Mouse (Mus musculus) lung, adult 2 months (tissue): ENCODE measurements around the gene Gpr19. TPM values are rescaled to one million over a fixed set of nuclear protein-coding genes. Genes with fewer than 3 reads are reported as not detected.

ENCODE experiments used
- DNase-seq: peaks from one replicate; pipeline ENCODE4 v3.0.0; 2022
- H3K4me1 ChIP-seq: fragments of 200-500 bp; 2 replicates; pipeline ENCODE4 v1.6.1; 2011; ENCODE audit warnings: low read length; ENCODE audit not compliant: control insufficient read depth, insufficient read depth
- H3K4me3 ChIP-seq: fragments of 200-500 bp; replicated peaks from 2 replicates; pipeline ENCODE3; 2011; ENCODE audit warnings: low read depth, mild to moderate bottlenecking, control low read depth, low read length; ENCODE audit errors: extremely low read depth
- CTCF ChIP-seq: fragments of 200-500 bp; IDR thresholded peaks from 2 replicates; pipeline ENCODE4 v1.5.1; 2011; ENCODE audit warnings: mild to moderate bottlenecking, low read length, control low read depth; ENCODE audit not compliant: insufficient read depth
- POLR2A ChIP-seq: fragments of 200-500 bp; IDR thresholded peaks from 2 replicates; pipeline ENCODE4 v1.6.1; 2011; ENCODE audit warnings: low read depth, mild to moderate bottlenecking, control low read depth, low read length, borderline replicate concordance; ENCODE audit errors: extremely low read depth
- WGBS: fragments of 180-500 bp; shearing (Covaris S2); methylation state at CpG from one replicate; pipeline ENCODE4 v1.1.7; 2018; 5-methylcytosine and 5-hydroxymethylcytosine counted together
- polyA plus RNA-seq: library from polyadenylated mRNA; depleted of rRNA; stranded (reverse); fragments of >200 nt; gene quantifications from 2 replicates; pipeline ENCODE4 v1.2.3, GENCODE M21; 2012; rRNA removed

Gpr19 gene
- polyA plus RNA-seq = 6.0 and 9.2 TPM in 2 replicates

GRCm38 (mm10) chr6:134898095-134898965 is at the start of gene Gpr19:
Gene Gpr19 (minus strand): TSS chr6:134898578.
- Histone ChIP-seq H3K4me1 (no peaks in the 10 kb centered on the region), H3K4me3 (peak within 1 kb of the TSS; percentile 94)
- under 1% methylated on average over 51 of the region's 51 CpGs for WGBS
- DNase-seq = peak; percentile 91
- TF ChIP-seq POLR2A (peak; percentile 99), CTCF (no peak)

GRCm38 (mm10) chr6:134947311-134948087 is 49.1 kb upstream of the Gpr19 start:
- 33% methylated on average over 13 of the region's 13 CpGs for WGBS
- TF ChIP-seq CTCF (peak; percentile 72), POLR2A (no peak)
- Histone ChIP-seq H3K4me1 (peaks cover 3% of the 10 kb centered on the region; the same call in 1 of the 2 replicates), H3K4me3 (no peak overlapping the region)
- peak; percentile 54 for DNase-seq

GRCm38 (mm10) chr6:134946858-134947257 is 48.5 kb upstream of the Gpr19 start:
- WGBS = 63% methylated on average over 9 of the region's 9 CpGs
- TF ChIP-seq CTCF = no peak
- TF ChIP-seq POLR2A = no peak

GRCm38 (mm10) chr6:134946054-134946453 is 47.7 kb upstream of the Gpr19 start:
- Histone ChIP-seq H3K4me1 (peaks cover 3% of the 10 kb centered on the region; the same call in 1 of the 2 replicates), H3K4me3 (no peak overlapping the region)
- no peak for DNase-seq
- TF ChIP-seq CTCF (no peak), POLR2A (no peak)
- 49% methylated on average over 6 of the region's 6 CpGs for WGBS

More at GRCm38 (mm10) chr6:134946858-134947257, 48.5 kb upstream of the Gpr19 start:
- H3K4me3 ChIP-seq = no peak overlapping the region
- peaks cover 3% of the 10 kb centered on the region; the same call in 1 of the 2 replicates for H3K4me1 ChIP-seq
- no peak for DNase-seq

- 61% methylated on average over 13 of the region's 13 CpGs for WGBS
- peaks cover 3% of the 10 kb centered on the region; the same call in 1 of the 2 replicates for H3K4me1 ChIP-seq
- TF ChIP-seq POLR2A (no peak), CTCF (no peak)
- no peak for DNase-seq
- no peak overlapping the region for H3K4me3 ChIP-seq
Measured at GRCm38 (mm10) chr6:134943759-134944407, 45.5 kb upstream of the Gpr19 start.

GRCm38 (mm10) chr6:134939781-134940180 is 41.4 kb upstream of the Gpr19 start:
- no peak overlapping the region for H3K4me3 ChIP-seq
- peaks cover 3% of the 10 kb centered on the region; the same call in 1 of the 2 replicates for H3K4me1 ChIP-seq
- 72% methylated on average over 4 of the region's 4 CpGs for WGBS
- DNase-seq = no peak
- TF ChIP-seq POLR2A (no peak), CTCF (no peak)

- H3K4me1 ChIP-seq = 0 out of 2 replicates have a peak, but pooled peaks cover 2% of the 10 kb centered on the region
- no peak for DNase-seq
- H3K4me3 ChIP-seq = no peak overlapping the region
- WGBS = 90% methylated on average over 5 of the region's 5 CpGs
- TF ChIP-seq CTCF (no peak), POLR2A (no peak)
Measured at GRCm38 (mm10) chr6:134934305-134934704, 35.9 kb upstream of the Gpr19 start.

GRCm38 (mm10) chr6:134933207-134933558 is 34.8 kb upstream of the Gpr19 start:
- WGBS = 50% methylated on average over 2 of the region's 2 CpGs
- Histone ChIP-seq H3K4me3 (no peak overlapping the region), H3K4me1 (0 out of 2 replicates have a peak, but pooled peaks cover 2% of the 10 kb centered on the region)
- DNase-seq = no peak
- TF ChIP-seq CTCF = no peak
- TF ChIP-seq POLR2A = no peak
